Mouse (Mus musculus): ENCODE data around the gene Olfr707.

- TF ChIP-seq POLR2A (IDR thresholded peaks at IDR 0.05; ENCODE audit: insufficient read depth, low read depth, low read length) = no peak
- TF ChIP-seq CTCF (IDR thresholded peaks at IDR 0.05; ENCODE audit: insufficient read depth, low read depth, low read length) = no peak
Observed at GRCm38 (mm10) chr7:106948212-106948611, 47.2 kb upstream of the Olfr707 start, which contains the start of gene Olfr710.
